Mouse (Mus musculus): ENCODE results near the gene Commd4. TPM values are rescaled to one million over a fixed set of nuclear protein-coding genes. Genes with fewer than 3 reads are reported as not detected.
"Not testable (repeated sequence)": the region's sequence is repeated elsewhere in the genome, so short reads cannot be mapped to it uniquely, and the experiment has no call there.

Gene Commd4
- 10 to 100 TPM; 85.5 to 86.4 TPM for total RNA-seq (2021)

DNA sequence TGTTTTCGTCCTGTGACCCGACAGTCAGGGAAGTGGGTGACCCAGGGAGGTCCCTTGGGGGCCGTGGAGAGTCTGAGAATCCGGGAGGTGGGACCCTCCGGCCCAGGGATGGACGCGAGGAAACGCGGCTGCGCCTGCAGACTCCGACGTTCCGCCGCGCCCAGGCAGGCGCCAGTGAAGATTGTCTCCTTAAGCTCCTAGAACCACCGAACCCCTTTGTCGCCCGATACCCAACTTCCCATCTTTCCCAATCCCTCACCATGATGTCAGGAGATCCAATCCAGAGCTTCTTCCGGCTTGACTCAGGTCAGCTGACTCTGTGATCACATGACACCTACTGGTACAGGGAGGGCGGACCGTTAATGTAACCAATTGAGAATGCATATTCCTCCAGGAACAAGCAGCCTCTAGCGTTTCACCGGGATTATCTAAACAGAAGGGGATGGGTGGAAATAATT is at the start of gene Commd4:
Gene Commd4, minus strand, starts transcription at position 319 of the 458 bp plus-strand sequence.
- peak; percentile 93 to 97 for DNase-seq (ENCODE audit: low spot score in 2 of 2)
- intact Hi-C loops (cut with DNase I): no loop called here

- intact Hi-C loops (cut with DNase I): no loop called here
- DNase-seq (ENCODE audit: low spot score in 2 of 2): no peak
These were observed 48.8 kb upstream of the Commd4 start for GRCm38 (mm10) chr9:57206896-57207295.

- peak in 1 of 2 experiments; percentile 8 for DNase-seq (ENCODE audit: low spot score in 2 of 2)
- intact Hi-C loops (cut with DNase I): not testable (repeated sequence)
These were observed 45.4 kb upstream of the Commd4 start for GRCm38 (mm10) chr9:57203571-57203970.

DNA sequence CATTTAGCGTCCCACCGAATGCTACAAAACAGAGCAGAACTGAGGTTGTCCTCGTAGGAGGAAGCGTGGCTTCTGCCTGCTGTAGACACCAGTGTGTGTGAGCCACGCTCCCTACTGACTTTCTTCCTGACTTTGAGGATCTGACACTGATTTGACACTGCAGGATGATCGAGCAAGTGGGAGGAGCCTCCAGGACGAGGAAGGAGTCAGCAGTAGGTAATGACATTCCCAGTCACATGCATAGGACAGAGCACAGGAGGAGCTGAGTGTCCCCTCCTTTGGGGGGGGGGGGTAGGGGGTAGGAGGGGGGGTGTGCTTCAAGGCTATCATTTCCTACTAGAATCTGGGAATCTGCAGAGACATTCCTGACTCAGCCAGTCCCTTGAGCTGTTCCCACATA is 44.9 kb upstream of the Commd4 start:
- DNase-seq (ENCODE audit: low spot score in 2 of 2): no peak
- intact Hi-C loops (cut with DNase I): no loop called here

- no peak for DNase-seq (ENCODE audit: low spot score in 2 of 2)
- intact Hi-C loops (cut with DNase I): no loop called here
These were observed 39.3 kb upstream of the Commd4 start for GRCm38 (mm10) chr9:57197414-57197813.

DNA sequence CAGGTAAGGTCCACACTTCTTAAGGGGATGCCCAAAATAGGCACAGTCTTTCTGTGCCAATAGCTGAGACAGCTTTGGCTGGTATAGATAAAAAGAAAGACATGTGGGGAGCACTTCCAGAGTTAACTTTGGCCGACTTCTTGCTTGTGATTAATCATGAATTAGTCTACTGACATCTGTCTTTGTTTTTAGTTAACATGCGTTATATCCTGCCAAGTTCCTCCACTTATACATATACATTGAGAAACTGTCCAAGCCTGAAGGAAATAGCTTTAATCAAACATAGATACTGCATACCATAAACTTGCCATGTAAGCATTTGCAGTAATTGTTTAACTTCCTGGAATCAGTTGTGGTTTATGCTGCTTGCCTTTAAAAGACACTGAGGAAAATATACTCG is 38.6 kb upstream of the Commd4 start:
- DNase-seq (ENCODE audit: low spot score in 2 of 2): no peak
- intact Hi-C loops (cut with DNase I): no loop called here

DNA sequence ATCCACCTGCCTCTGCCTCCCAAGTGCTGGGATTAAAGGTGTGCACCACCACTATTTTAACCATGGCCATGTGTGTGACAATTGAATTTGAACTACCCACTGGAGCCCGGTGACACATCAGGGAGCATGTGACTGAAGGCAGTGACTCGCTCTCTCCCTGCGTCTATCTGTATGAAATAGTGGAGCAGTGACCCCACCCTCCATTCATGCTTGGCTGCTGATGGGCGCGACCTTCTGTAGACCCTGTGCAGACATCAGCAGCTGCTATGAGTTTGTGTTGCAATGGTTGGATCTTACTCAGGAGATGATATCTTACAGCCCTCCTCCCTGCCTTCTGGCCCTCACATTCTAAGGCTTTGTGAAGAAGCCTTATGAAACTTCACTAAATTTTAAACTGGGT is 10.3 kb upstream of the Commd4 start:
- intact Hi-C loops (cut with DNase I): no loop called here

GRCm38 (mm10) chr9:57166173-57166572 is 8.0 kb upstream of the Commd4 start:
- DNase-seq (ENCODE audit: low spot score in 2 of 2): no peak
- intact Hi-C loops (cut with DNase I): no loop called here

More for the DNA sequence above, 10.3 kb upstream of the Commd4 start:
- no peak for DNase-seq (ENCODE audit: low spot score in 2 of 2)

- intact Hi-C loops (cut with DNase I): loop anchor here (2.0 to 5.0 kb wide), 2 partner anchors 56 to 269 kb away; no protein-coding TSS in a partner anchor
- DNase-seq (ENCODE audit: low spot score in 2 of 2): no peak
These were observed 5.0 kb upstream of the Commd4 start for GRCm38 (mm10) chr9:57163137-57163536.

DNA sequence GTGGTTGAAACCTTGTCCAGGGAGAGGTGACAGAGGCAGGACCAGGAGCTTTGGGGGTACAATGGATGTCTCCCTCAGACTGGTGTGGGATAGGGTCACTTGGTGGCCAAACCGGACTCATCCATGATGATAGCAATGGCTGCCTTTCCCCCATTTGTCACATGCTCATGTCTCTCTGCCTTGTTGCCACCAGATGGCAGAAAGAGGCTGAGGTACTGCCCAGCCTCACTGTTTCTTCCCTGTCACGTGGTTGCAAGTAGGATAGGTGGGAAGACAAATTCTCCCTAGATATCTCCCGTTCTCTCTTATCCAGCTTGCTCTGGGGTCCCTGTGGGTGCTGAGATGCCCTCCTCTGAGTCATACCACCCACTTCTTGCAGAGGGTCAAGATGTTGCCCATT is 4.4 kb upstream of the Commd4 start:
- intact Hi-C loops (cut with DNase I): loop anchor here (2.0 to 5.0 kb wide), 2 partner anchors 56 to 270 kb away; no protein-coding TSS in a partner anchor
- DNase-seq (ENCODE audit: low spot score in 2 of 2): no peak

GRCm38 (mm10) chr9:57158506-57158905 is 375 bp upstream of the Commd4 start:
- intact Hi-C loops (cut with DNase I): no loop called here
- no peak for DNase-seq (ENCODE audit: low spot score in 2 of 2)

- intact Hi-C loops (cut with DNase I): no loop called here
- peak in 1 of 2 experiments; percentile 32 for DNase-seq (ENCODE audit: low spot score in 2 of 2)
These were observed 632 bp downstream of the Commd4 start for GRCm38 (mm10) chr9:57157499-57157898.

- DNase-seq (ENCODE audit: low spot score in 2 of 2): no peak
- intact Hi-C loops (cut with DNase I): no loop called here
These were observed 1.3 kb downstream of the Commd4 start for GRCm38 (mm10) chr9:57156823-57157222.

GRCm38 (mm10) chr9:57156383-57156782 is 1.7 kb downstream of the Commd4 start:
- DNase-seq (ENCODE audit: low spot score in 2 of 2): no peak
- intact Hi-C loops (cut with DNase I): no loop called here

GRCm38 (mm10) chr9:57152331-57152730 is 5.8 kb downstream of the Commd4 start:
- DNase-seq (ENCODE audit: low spot score in 2 of 2): no peak
- intact Hi-C loops (cut with DNase I): no loop called here

- intact Hi-C loops (cut with DNase I): no loop called here
- DNase-seq (ENCODE audit: low spot score in 2 of 2): no peak
These were observed 7.9 kb downstream of the Commd4 start for GRCm38 (mm10) chr9:57150192-57150591.

DNA sequence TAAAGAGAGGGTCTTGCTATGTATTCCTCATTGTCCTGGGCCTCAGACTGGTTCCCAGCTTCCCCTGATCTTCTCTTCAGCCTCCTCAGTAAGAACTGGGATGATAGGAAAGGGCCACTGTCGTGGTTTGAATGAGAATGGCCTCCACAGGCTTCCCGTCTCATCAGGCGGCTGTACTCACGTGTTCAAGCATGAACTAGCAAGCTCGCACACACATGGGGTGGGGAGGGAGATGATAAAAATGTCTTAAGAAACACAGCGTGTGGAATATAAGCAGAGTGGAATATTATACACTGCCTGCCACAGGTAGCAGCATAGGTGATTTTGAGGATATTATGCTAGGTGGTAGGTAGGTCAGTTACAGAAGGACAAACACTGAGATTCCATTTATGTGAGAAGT is 9.1 kb downstream of the Commd4 start:
- intact Hi-C loops (cut with DNase I): no loop called here
- DNase-seq (ENCODE audit: low spot score in 2 of 2): no peak

DNA sequence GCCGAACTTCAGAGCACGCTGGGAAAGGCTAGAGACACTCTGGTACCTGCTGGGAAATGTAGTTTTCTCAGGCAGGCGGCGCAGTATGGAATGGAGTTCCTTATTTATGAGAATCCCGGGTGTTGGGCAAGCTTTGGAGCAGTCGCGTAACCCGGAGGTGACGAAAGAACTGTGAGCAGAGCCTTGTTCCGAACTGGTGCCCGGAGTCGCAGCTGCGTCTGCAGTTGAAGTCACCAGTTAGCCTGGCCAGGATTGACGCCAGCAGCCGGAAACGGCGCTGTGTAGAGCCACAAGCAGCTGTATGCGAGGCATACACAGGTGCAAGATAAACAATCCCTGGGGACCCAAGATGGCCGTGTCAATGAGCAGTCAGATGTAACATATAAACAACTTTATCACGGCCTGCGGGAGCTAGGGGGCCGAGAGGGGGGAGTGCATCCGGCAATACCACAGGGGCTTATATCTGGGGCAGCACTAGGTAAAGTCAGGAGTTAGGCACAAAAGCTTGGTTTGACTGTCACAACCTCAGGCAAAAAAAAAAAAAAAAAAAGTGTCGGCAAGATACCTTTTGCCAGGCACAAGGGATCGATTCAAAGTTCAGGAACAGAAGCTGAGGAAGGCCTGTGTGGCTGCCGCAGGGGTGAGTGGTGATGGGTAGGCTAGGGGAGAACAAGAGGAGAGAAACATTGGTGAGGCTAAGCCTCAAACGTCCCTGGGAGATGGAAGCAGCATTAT is 9.8 kb downstream of the Commd4 start, which contains the start of gene Neil1:
Gene Neil1, minus strand, starts transcription at position 162 of the 735 bp plus-strand sequence.
- intact Hi-C loops (cut with DNase I): no loop called here
- peak; percentile 90 to 98 for DNase-seq (ENCODE audit: low spot score in 2 of 2)

- intact Hi-C loops (cut with DNase I): no loop called here
- no peak for DNase-seq (ENCODE audit: low spot score in 2 of 2)
These were observed 10.7 kb downstream of the Commd4 start for GRCm38 (mm10) chr9:57147205-57148143.

DNA sequence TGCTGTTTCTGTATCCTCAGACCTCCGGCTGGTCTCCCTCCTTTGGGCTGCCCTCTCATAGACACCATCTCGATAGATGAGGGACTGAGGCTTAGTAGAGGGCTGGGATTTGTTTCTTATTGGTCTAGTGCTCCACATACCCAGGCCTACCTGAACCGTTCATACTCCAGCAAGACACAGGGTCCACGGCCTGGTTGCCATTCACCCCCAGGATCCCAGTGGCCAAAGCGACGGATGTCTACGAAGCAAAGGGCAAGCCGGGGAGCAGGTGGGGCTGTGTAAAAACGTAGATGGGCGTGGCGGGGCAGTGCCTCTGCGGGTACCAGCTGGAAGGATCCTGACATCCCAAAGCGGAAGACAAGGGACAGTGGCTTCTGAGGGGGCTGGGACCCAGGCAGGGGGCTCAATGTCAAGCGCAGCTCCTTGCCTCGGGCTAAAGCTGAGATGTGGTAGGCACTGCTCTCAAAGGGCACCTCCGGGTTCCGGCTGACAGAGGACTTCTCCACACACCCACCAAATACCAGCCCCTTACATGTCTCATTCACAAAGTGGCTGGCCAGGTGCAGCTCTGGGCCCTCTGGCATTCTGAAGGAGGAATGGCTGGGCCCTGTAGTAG is 11.6 kb downstream of the Commd4 start:
- intact Hi-C loops (cut with DNase I): no loop called here
- DNase-seq (ENCODE audit: low spot score in 2 of 2): no peak

Measured in left cerebral cortex, postnatal 25 days (tissue).